Mouse (Mus musculus) intestine, postnatal 0 days (tissue): Measurements from ENCODE around the gene Acox2. TPM values are rescaled to one million over a fixed set of nuclear protein-coding genes. Genes with fewer than 3 reads are reported as not detected.
A peak's percentile ranks its signal among the peaks of the same experiment; 100 is the strongest.
"Not testable (repeated sequence)": the region's sequence is repeated elsewhere in the genome, so short reads cannot be mapped to it uniquely, and the experiment has no call there.

ENCODE experiments used
- ATAC-seq: fragments of 200-750 bp; cut with Nextera tagmentation; 2 replicates; pipeline ENCODE4 v1.8.0; 2017; ENCODE audit warnings: mild to moderate bottlenecking, moderate TSS enrichment, moderate library complexity
- H3K27ac ChIP-seq: fragments of 300-500 bp; sonication (generic); 2 replicates; pipeline ENCODE4 v1.5.1; 2014; ENCODE audit warnings: mild to moderate bottlenecking, low read depth, low read length, moderate library complexity
- H3K27me3 ChIP-seq: fragments of 300-500 bp; sonication (generic); replicated peaks from 2 replicates; pipeline ENCODE4 v1.6.1; 2014; ENCODE audit warnings: low read length, mixed read lengths; ENCODE audit not compliant: control insufficient read depth, insufficient read depth
- H3K36me3 ChIP-seq: fragments of 300-500 bp; sonication (generic); 2 replicates; pipeline ENCODE4 v1.6.1; 2014; ENCODE audit warnings: mild to moderate bottlenecking, moderate library complexity; ENCODE audit not compliant: control insufficient read depth, insufficient read depth
- H3K4me1 ChIP-seq: fragments of 300-500 bp; sonication (generic); replicated peaks from 2 replicates; pipeline ENCODE4 v1.6.1; 2014; ENCODE audit warnings: antibody characterized with exemption, low read length, mixed read lengths; ENCODE audit not compliant: control insufficient read depth, insufficient read depth
- H3K4me2 ChIP-seq: fragments of 300-500 bp; sonication (generic); replicated peaks from 2 replicates; pipeline ENCODE4 v1.6.1; 2014; ENCODE audit warnings: low read depth, mild to moderate bottlenecking, moderate library complexity
- H3K4me3 ChIP-seq: fragments of 300-500 bp; sonication (generic); 2 replicates; pipeline ENCODE4 v1.5.1; 2014; ENCODE audit warnings: low read depth, low read length
- H3K9ac ChIP-seq: fragments of 300-500 bp; sonication (generic); 2 replicates; pipeline ENCODE4 v1.6.1; 2014; ENCODE audit warnings: mild to moderate bottlenecking, low read depth, low read length
- H3K9me3 ChIP-seq: fragments of 300-500 bp; sonication (generic); 2 replicates; pipeline ENCODE4 v1.6.1; 2016; ENCODE audit warnings: mixed run types; ENCODE audit not compliant: control insufficient read depth
- CTCF ChIP-seq: sonication (generic); IDR thresholded peaks from 2 replicates; pipeline ENCODE4 v1.5.1; 2016; ENCODE audit warnings: low read depth, mild to moderate bottlenecking, control low read depth, antibody characterized with exemption, moderate library complexity
- WGBS: fragments of 180-500 bp; shearing (Covaris S2); extraction: QIAGEN DNeasy Blood & Tissue Kit; methylation state at CpG from one replicate; pipeline ENCODE4 v1.1.7; 2014; 5-methylcytosine and 5-hydroxymethylcytosine counted together
- polyA plus RNA-seq: library from polyadenylated mRNA; unstranded; fragments of >200 nt; fragmentation: Nextera tagmentation; extraction: Ambion mirVana; gene quantifications from 2 replicates; pipeline ENCODE4 v1.2.1, GENCODE M21; 2015

The Acox2 gene
- polyA plus RNA-seq, 1 experiment from 2014 or later = 9.3 TPM

DNA sequence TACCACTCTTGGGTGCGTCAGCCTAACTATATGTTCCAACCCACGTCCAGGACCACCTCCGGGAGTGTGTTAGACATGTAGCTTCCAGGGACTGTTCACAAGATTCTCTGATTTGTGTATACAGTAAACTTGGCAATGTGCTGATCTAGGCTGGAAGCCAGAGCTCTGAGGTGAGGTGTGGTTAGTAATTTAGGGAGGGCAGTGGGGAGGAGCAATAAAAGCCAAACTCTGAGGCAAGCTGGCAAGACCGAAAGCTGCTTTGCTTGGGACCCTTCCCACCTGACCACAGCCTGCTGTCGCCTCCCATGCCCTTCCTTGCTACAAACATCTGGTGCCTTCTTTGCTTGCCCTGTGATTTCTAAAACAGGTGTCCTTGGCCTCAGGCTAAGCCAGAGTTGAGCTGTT is 38.7 kb upstream of the Acox2 start:
- no peak for TF ChIP-seq CTCF
- ATAC-seq = no peak
- H3K4me1 ChIP-seq = no peaks in the 10 kb centered on the region
- no peak overlapping the region for H3K9ac ChIP-seq
- H3K9me3 ChIP-seq = no peaks in the 10 kb centered on the region
- no peak overlapping the region for H3K27ac ChIP-seq
- WGBS = 71% methylated on average over 5 of the region's 5 CpGs
- no peaks in the 10 kb centered on the region for H3K36me3 ChIP-seq
- H3K27me3 ChIP-seq = no peaks in the 10 kb centered on the region
- no peak overlapping the region for H3K4me2 ChIP-seq
- H3K4me3 ChIP-seq = no peak overlapping the region

- WGBS = 96% methylated on average over 1 of the region's 1 CpGs
- H3K4me3 ChIP-seq = no peak overlapping the region
- no peak for TF ChIP-seq CTCF
- no peaks in the 10 kb centered on the region for H3K36me3 ChIP-seq
- no peaks in the 10 kb centered on the region for H3K9me3 ChIP-seq
- no peak overlapping the region for H3K27ac ChIP-seq
- H3K4me2 ChIP-seq = no peak overlapping the region
- ATAC-seq = no peak
- no peaks in the 10 kb centered on the region for H3K4me1 ChIP-seq
- no peaks in the 10 kb centered on the region for H3K27me3 ChIP-seq
- no peak overlapping the region for H3K9ac ChIP-seq
These were observed 35.1 kb upstream of the Acox2 start for GRCm38 (mm10) chr14:8294257-8294656.

GRCm38 (mm10) chr14:8286595-8286994 is 27.4 kb upstream of the Acox2 start:
- H3K27ac ChIP-seq, H3K9me3 ChIP-seq, H3K27me3 ChIP-seq, H3K36me3 ChIP-seq, H3K9ac ChIP-seq, H3K4me2 ChIP-seq, H3K4me3 ChIP-seq, H3K4me1 ChIP-seq: not testable (repeated sequence)
- WGBS = 85% methylated on average over 5 of the region's 5 CpGs
- peak; percentile 97 for ATAC-seq

DNA sequence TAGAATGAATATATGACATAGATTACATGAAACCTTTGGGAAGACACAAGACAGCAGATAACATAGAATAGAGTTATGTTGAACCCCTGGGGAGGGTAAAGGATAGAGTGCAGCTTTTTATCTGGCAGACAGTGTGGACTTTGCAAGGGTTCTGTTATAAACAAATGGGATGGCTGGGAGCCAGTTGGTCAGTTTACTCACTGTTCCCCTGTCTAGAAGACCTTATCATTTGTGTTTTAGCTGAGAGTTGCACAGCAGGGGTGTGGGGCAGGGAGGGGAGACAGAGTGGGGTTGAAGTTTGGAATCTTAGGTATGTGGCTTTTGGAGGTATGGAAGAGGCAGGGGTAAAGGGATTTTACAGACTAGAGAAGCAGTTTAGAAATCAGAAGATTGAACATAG is 24.6 kb upstream of the Acox2 start:
- Histone ChIP-seq H3K9ac (no peak overlapping the region), H3K4me2 (no peak overlapping the region), H3K9me3 (no peaks in the 10 kb centered on the region), H3K4me3 (no peak overlapping the region), H3K27me3 (no peaks in the 10 kb centered on the region), H3K36me3 (no peaks in the 10 kb centered on the region), H3K4me1 (no peaks in the 10 kb centered on the region), H3K27ac (no peak overlapping the region)
- TF ChIP-seq CTCF = no peak
- ATAC-seq = no peak

- not testable (repeated sequence) for ATAC-seq, H3K9me3 ChIP-seq, H3K4me2 ChIP-seq, H3K4me3 ChIP-seq, H3K36me3 ChIP-seq, H3K27ac ChIP-seq, H3K9ac ChIP-seq, H3K4me1 ChIP-seq, H3K27me3 ChIP-seq
- WGBS = 88% methylated on average over 8 of the region's 8 CpGs
These were observed 12.1 kb upstream of the Acox2 start for GRCm38 (mm10) chr14:8271281-8271680.

GRCm38 (mm10) chr14:8264378-8264777 is 5.2 kb upstream of the Acox2 start:
- H3K9ac ChIP-seq = no peak overlapping the region
- ATAC-seq = no peak
- no peak overlapping the region for H3K27ac ChIP-seq
- no peaks in the 10 kb centered on the region for H3K27me3 ChIP-seq
- H3K36me3 ChIP-seq = no peaks in the 10 kb centered on the region
- WGBS = 85% methylated on average over 1 of the region's 1 CpGs
- H3K9me3 ChIP-seq = no peaks in the 10 kb centered on the region
- H3K4me3 ChIP-seq = no peak overlapping the region
- no peaks in the 10 kb centered on the region for H3K4me1 ChIP-seq
- no peak overlapping the region for H3K4me2 ChIP-seq
- no peak for TF ChIP-seq CTCF

DNA sequence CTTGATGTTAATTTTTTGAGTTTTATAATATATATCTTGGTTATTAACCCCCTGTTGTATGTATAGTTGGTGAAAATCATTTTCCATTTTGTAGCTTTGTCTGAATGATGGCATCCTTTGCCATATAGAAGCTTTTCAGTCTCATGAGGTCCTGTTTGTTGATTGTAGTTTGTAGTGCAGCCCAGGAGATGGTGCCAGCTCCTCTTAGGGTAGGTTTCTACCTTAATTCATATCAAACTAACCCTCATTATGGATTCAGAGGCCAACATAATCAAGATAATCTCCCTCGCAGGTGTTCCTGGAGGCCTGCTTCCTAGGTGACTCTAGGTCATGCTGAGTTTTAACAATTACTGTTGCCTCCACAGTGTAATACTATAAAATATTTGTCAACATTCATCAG is 3.1 kb upstream of the Acox2 start:
- ATAC-seq = no peak
- peak; percentile 31; the same call in 1 of the 2 replicates for TF ChIP-seq CTCF
- Histone ChIP-seq H3K4me2 (no peak overlapping the region), H3K27me3 (no peaks in the 10 kb centered on the region), H3K9me3 (no peaks in the 10 kb centered on the region), H3K27ac (no peak overlapping the region), H3K9ac (no peak overlapping the region), H3K4me3 (no peak overlapping the region), H3K4me1 (0 out of 2 replicates have a peak, but pooled peaks cover 2% of the 10 kb centered on the region), H3K36me3 (no peaks in the 10 kb centered on the region)
- WGBS = 41% methylated on average over 1 of the region's 1 CpGs
